Mouse (Mus musculus) hindbrain, postnatal 0 days (tissue): ENCODE results near the gene Nosip. TPM values are rescaled to one million over a fixed set of nuclear protein-coding genes. Genes with fewer than 3 reads are reported as not detected.

Experiments used
- ATAC-seq: fragments of 200-750 bp; cut with Nextera tagmentation; 2 replicates; pipeline ENCODE4 v1.8.0; 2017; ENCODE audit warnings: mild to moderate bottlenecking, moderate TSS enrichment, moderate library complexity
- DNase-seq: peaks from one replicate; pipeline ENCODE4 v3.0.0-alpha.2; 2015; ENCODE audit warnings: low spot score
- H3K27ac ChIP-seq: fragments of 300-500 bp; sonication (generic); 2 replicates; pipeline ENCODE4 v1.5.1; 2014; ENCODE audit warnings: mild to moderate bottlenecking
- H3K27me3 ChIP-seq: fragments of 300-500 bp; sonication (generic); 2 replicates; pipeline ENCODE4 v1.6.1; 2014; ENCODE audit warnings: low read length, mixed read lengths; ENCODE audit not compliant: insufficient read depth
- H3K36me3 ChIP-seq: fragments of 300-500 bp; sonication (generic); 2 replicates; pipeline ENCODE4 v1.6.1; 2014; ENCODE audit warnings: low read length, mixed read lengths; ENCODE audit not compliant: insufficient read depth
- H3K4me1 ChIP-seq: fragments of 300-500 bp; sonication (generic); 2 replicates; pipeline ENCODE4 v1.6.1; 2014; ENCODE audit warnings: antibody characterized with exemption, low read length, mixed read lengths; ENCODE audit not compliant: insufficient read depth
- H3K4me2 ChIP-seq: fragments of 300-500 bp; sonication (generic); 2 replicates; pipeline ENCODE4 v1.6.1; 2014; ENCODE audit warnings: low read depth, mild to moderate bottlenecking, low read length, moderate library complexity, mixed read lengths
- H3K4me3 ChIP-seq: fragments of 300-500 bp; sonication (generic); 2 replicates; pipeline ENCODE4 v1.5.1; 2014; ENCODE audit warnings: low read length
- H3K9ac ChIP-seq: fragments of 300-500 bp; sonication (generic); replicated peaks from 2 replicates; pipeline ENCODE4 v1.6.1; 2014; ENCODE audit warnings: mild to moderate bottlenecking, low read length, moderate library complexity, mixed read lengths
- H3K9me3 ChIP-seq: fragments of 300-500 bp; sonication (generic); 2 replicates; pipeline ENCODE4 v1.6.1; 2016; ENCODE audit warnings: low read length, mixed read lengths
- CTCF ChIP-seq: IDR thresholded peaks from 2 replicates; pipeline ENCODE4 v1.5.1; 2016; ENCODE audit warnings: antibody characterized with exemption, control low read depth, low read depth
- WGBS: fragments of 180-500 bp; shearing (Covaris S2); extraction: QIAGEN DNeasy Blood & Tissue Kit; methylation state at CpG from one replicate; pipeline ENCODE4 v1.1.7; 2014; 5-methylcytosine and 5-hydroxymethylcytosine counted together
- polyA plus RNA-seq: library from polyadenylated mRNA; unstranded; fragments of >200 nt; fragmentation: Nextera tagmentation; extraction: Ambion mirVana; gene quantifications from 2 replicates; pipeline ENCODE4 v1.2.1, GENCODE M21; 2015
- total RNA-seq: library from RNA; depleted of rRNA; stranded (reverse); fragments of >200 nt; gene quantifications from 2 replicates; pipeline ENCODE4 v1.2.3, GENCODE M21; 2014

The Nosip gene
- total and polyA plus RNA-seq, 2 experiments from 2014 or later = 67.4 to 83.1 TPM

DNA sequence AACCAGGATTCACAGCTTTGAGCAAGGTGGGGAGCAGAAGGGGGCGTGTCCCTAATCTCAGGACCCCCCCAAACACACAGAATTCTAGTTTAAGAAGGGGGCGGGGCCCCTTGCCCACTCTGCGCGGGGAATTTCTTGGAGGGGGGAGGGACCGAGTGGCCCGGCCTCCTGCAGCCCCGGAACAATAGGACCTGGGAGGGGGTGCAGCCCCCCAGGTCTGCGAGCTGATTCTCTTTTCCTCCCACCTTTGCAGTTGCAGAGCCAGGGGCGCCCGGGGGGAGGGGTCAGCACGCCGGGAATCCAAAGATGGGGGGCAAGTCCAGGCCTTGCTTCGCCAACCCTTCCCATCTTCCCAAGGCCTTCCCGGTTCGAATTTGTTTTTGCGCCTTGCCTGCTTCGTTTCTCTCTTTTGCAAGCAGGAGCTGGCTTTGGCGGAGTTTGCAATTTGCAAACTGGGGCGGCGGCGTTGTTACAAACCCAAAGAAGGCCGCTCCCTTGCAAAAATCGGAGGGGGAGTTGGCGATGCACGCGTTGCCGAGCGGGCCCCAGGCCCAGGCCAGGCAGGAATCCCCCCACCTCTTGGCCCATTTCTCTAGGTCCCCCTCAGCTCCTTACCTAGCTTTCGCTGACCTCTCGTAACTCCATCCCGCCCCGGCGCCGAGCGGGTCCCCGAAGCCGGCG lies 9.9 kb upstream of the Nosip start:
- H3K27me3 ChIP-seq = no peaks in the 10 kb centered on the region
- peak overlapping the region; percentile 96 for H3K4me2 ChIP-seq
- H3K4me1 ChIP-seq = 0 out of 2 replicates have a peak, but pooled peaks cover 5% of the 10 kb centered on the region
- H3K36me3 ChIP-seq = peaks cover 27% of the 10 kb centered on the region
- H3K4me3 ChIP-seq = peak overlapping the region; percentile 88
- DNase-seq (peak; percentile 39), ATAC-seq (no peak)
- 1% methylated on average over 37 of the region's 38 CpGs for WGBS
- peak overlapping the region; percentile 99 for H3K27ac ChIP-seq
- no peaks in the 10 kb centered on the region for H3K9me3 ChIP-seq
- no peak for TF ChIP-seq CTCF
- H3K9ac ChIP-seq = peak overlapping the region; percentile 81

DNA sequence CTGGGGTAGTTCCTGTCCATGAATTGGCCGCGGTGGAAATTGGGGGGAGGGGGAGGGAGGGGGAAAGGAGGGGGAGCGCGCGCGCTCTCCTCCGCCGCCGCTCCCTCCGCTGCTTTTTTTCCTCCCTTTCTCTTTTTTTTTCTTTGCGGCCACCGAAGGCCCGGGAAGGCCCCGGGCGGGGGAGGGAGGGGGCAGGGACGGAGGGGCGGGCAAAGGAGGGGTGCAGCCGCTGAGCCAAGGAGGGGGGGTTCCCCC lies 9.4 kb upstream of the Nosip start, which contains the start of gene Prr12:
TSS of gene Prr12 (minus strand) at position 20 of the 255 bp plus-strand sequence.
- 0% methylated on average over 3 of the region's 18 CpGs for WGBS
- peak within 1 kb of the TSS; percentile 96 for H3K4me2 ChIP-seq
- H3K4me3 ChIP-seq = peak within 1 kb of the TSS; percentile 88
- DNase-seq (peak; percentile 77), ATAC-seq (peak; percentile 10; the same call in 1 of the 2 replicates)
- no peak for TF ChIP-seq CTCF
- peak within 1 kb of the TSS; percentile 99 for H3K27ac ChIP-seq
- 0 out of 2 replicates have a peak, but pooled peaks cover 5% of the 10 kb centered on the region for H3K4me1 ChIP-seq
- H3K9me3 ChIP-seq = no peaks in the 10 kb centered on the region
- no peaks in the 10 kb centered on the region for H3K27me3 ChIP-seq
- peaks cover 23% of the 10 kb centered on the region for H3K36me3 ChIP-seq
- peak within 1 kb of the TSS; percentile 81 for H3K9ac ChIP-seq

DNA sequence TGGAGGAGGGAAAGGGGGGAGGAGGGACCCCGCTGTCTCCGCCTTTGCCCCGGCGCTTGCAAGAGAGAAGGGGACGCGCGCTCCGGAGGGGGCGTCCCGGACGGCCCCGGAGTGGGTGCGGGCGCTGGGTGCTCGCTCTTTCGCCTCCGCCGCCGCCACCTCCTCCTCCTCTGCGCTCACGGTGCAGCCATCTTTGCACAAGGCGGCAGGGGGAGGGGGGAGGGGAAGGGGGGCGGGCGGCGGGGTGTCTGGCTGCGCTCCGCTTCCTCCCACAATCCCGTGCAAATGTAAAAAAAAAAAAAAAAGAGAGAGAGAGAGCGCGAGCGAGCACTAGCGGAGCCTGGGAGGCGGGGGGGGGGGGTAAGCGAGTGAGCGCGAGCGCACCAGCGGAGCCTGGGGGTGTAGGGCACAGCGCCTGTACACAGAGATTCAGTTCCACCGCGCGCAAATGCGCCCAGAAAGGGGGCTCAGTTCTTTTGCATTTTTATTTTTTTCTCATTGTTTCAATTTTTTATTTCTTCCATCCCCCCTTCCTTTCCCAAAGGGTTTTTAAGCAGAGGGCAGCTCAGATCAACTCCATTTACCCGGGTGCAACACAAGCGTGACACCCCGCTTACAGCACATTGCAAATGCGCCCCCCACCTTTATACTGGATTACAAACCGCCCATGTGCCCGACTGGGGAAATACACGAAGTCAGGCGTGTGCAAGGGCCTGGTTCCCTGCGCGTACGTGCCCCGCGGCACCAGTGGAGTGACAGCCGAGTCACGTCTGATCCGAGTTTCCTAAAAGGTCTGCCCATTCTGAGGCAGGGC lies 8.9 kb upstream of the Nosip start:
- Histone ChIP-seq H3K27ac (peak overlapping the region; percentile 99), H3K9ac (peak overlapping the region; percentile 81), H3K4me3 (peak overlapping the region; percentile 88), H3K9me3 (no peaks in the 10 kb centered on the region), H3K4me2 (peak overlapping the region; percentile 96), H3K27me3 (no peaks in the 10 kb centered on the region), H3K4me1 (0 out of 2 replicates have a peak, but pooled peaks cover 5% of the 10 kb centered on the region), H3K36me3 (peaks cover 17% of the 10 kb centered on the region)
- peak; percentile 54 for ATAC-seq
- under 1% methylated on average over 30 of the region's 59 CpGs for WGBS
- peak; percentile 85 for DNase-seq
- no peak for TF ChIP-seq CTCF

DNA sequence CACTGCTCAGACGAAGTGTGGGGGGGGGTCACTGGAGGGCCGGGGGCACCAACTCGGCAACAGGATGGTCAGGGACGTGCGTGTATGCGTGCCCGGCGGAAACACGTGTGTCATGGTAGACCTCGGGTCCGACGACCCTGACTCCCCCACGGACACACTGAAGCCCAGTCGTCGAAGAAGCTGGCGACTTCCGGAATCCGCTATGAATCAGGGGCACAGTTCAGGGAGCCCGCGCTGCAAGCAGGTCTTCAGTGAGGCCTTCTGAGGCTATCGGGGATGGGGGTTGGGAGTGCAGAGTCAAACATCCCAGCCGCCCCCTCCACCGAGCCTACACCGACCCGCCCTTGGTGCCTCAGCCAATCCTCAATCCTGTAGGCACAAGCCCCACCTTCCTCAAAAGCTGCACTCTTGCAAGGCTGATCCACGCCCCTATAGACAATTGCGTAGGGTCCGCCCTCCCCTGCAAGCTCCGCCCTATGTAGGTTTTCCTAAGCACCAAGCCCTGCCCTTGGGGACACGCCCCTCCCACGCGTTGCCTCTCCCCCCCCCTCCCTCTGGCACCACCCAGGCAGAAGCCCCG lies 8.2 kb upstream of the Nosip start:
- Histone ChIP-seq H3K27ac (peak overlapping the region; percentile 99), H3K4me2 (peak overlapping the region; percentile 96), H3K9me3 (no peaks in the 10 kb centered on the region), H3K4me3 (peak overlapping the region; percentile 88), H3K9ac (peak overlapping the region; percentile 81), H3K27me3 (no peaks in the 10 kb centered on the region), H3K4me1 (0 out of 2 replicates have a peak, but pooled peaks cover 8% of the 10 kb centered on the region), H3K36me3 (peaks cover 10% of the 10 kb centered on the region)
- TF ChIP-seq CTCF = no peak
- DNase-seq (peak; percentile 95), ATAC-seq (peak; percentile 90)
- under 1% methylated on average over 32 of the region's 33 CpGs for WGBS

DNA sequence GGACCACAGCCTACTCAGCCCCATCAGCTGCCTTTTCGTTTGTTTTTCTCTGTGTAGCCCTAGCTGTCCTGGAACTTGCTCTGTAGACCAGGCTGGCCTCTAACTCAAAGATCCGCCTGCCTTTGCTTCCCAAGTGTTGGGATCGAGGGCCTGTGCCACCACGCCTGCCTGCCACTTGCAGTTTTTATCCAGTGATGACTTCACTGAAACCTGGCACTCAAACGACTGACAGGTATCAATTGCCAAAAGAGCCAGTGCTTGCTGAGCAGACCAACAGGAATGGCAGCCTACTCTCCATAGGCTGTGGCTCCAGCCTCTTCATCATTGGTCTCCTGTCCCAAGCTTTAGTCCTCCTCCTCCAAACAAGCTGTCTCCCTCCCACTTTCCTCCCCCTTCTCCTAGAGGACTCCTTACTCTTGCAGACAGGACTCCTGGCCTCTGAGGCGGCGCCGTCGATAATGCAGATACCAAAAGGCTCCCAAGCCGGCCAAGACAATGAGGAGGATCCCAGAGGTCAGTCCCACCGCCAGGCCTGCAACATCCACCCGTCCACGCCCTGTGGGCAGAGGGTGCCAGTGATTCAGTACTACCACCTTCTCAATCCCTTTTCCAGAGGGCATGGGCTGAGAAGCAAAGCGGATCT lies 5.8 kb upstream of the Nosip start:
- no peak for ATAC-seq
- no peaks in the 10 kb centered on the region for H3K36me3 ChIP-seq
- H3K4me3 ChIP-seq = no peak overlapping the region
- H3K9ac ChIP-seq = no peak overlapping the region
- no peaks in the 10 kb centered on the region for H3K27me3 ChIP-seq
- no peak for TF ChIP-seq CTCF
- H3K4me2 ChIP-seq = no peak overlapping the region
- DNase-seq = no peak
- no peak overlapping the region for H3K27ac ChIP-seq
- H3K9me3 ChIP-seq = no peaks in the 10 kb centered on the region
- WGBS = 62% methylated on average over 14 of the region's 14 CpGs
- H3K4me1 ChIP-seq = peaks cover 8% of the 10 kb centered on the region

DNA sequence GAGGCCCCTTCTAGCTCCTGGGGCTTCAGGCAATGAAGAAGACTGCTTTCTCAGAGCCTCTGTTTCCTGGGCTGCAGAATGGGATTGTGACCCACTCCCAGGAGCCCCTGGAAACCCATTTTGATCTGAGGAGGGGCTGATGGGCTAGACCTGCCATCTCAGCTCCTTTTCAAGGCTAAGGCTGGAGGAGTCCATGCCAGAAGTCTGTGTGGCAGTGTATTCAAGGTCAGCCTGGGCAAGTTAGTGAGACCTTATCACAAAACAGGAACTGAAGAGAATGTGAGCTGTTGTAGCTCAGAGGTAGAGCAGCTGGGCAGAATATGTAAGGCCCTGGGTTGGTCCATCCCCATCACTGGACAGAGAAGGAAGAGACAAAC lies 5.3 kb upstream of the Nosip start:
- H3K9ac ChIP-seq = no peak overlapping the region
- no peak overlapping the region for H3K4me3 ChIP-seq
- peaks cover 11% of the 10 kb centered on the region for H3K4me1 ChIP-seq
- no peaks in the 10 kb centered on the region for H3K9me3 ChIP-seq
- H3K27ac ChIP-seq = no peak overlapping the region
- no peaks in the 10 kb centered on the region for H3K36me3 ChIP-seq
- no peak overlapping the region for H3K4me2 ChIP-seq
- no peak for ATAC-seq
- TF ChIP-seq CTCF = no peak
- H3K27me3 ChIP-seq = no peaks in the 10 kb centered on the region
- no peak for DNase-seq
